Mouse (Mus musculus): Measurements from ENCODE around the gene Igf2r. TPM values are rescaled to one million over a fixed set of nuclear protein-coding genes. Genes with fewer than 3 reads are reported as not detected.

The Igf2r gene
- total RNA-seq, 1 experiment from 2014 or later = 7.3 TPM

Other genes with a start within 250 kb of the Igf2r start
- not detected in 2 replicates for gene Slc22a2, start 185.5 kb downstream of the Igf2r start, total RNA-seq (2017)
- gene Slc22a1, start 93.8 kb downstream of the Igf2r start, total RNA-seq (2017) = not detected in 2 replicates
- gene Mas1, start 98.5 kb upstream of the Igf2r start, total RNA-seq (2017) = not detected in 2 replicates
- gene Mrgprh, start 106.4 kb upstream of the Igf2r start, total RNA-seq (2017) = not detected in 2 replicates
- gene Pnldc1, start 140.6 kb upstream of the Igf2r start, total RNA-seq (2017) = not detected in 2 replicates
- 929 and 961 TPM in 2 replicates for gene Tcp1, start 146.0 kb upstream of the Igf2r start, total RNA-seq (2017)
- gene Mrpl18, start 146.7 kb upstream of the Igf2r start, total RNA-seq (2017) = 205 and 229 TPM in 2 replicates
- 0.27 and 0.29 TPM in 2 replicates for gene Acat3, start 170.9 kb upstream of the Igf2r start, total RNA-seq (2017)
- gene Acat2, start 191.1 kb upstream of the Igf2r start, total RNA-seq (2017) = 14.9 and 17.3 TPM in 2 replicates
- gene Wtap, start 224.5 kb upstream of the Igf2r start, total RNA-seq (2017) = 274 and 376 TPM in 2 replicates
- gene Sod2, start 237.2 kb upstream of the Igf2r start, total RNA-seq (2017) = 77.1 and 80.1 TPM in 2 replicates

All from common myeloid progenitor, adult 5-6 weeks (primary cell).